Mouse (Mus musculus): ENCODE results near the gene 4930452B06Rik.

GRCm38 (mm10) chr14:8495691-8496090, 170.3 kb downstream of the 4930452B06Rik start:
- TF ChIP-seq CTCF (IDR thresholded peaks at IDR 0.05; ENCODE audit: low read depth) (no peak), EP300 (optimal IDR thresholded peaks at IDR 0.05) (no peak)
